Mouse (Mus musculus) cerebellum, postnatal 36 days (tissue): Measurements from ENCODE around the gene Nop10.

Experiments
- DNase-seq, 2 experiments: peaks; one replicate each; pipeline ENCODE4 v3.0.0; 2021 to 2022; ENCODE audit warnings: mixed read lengths in 2 of 2

The Nop10 gene

DNA sequence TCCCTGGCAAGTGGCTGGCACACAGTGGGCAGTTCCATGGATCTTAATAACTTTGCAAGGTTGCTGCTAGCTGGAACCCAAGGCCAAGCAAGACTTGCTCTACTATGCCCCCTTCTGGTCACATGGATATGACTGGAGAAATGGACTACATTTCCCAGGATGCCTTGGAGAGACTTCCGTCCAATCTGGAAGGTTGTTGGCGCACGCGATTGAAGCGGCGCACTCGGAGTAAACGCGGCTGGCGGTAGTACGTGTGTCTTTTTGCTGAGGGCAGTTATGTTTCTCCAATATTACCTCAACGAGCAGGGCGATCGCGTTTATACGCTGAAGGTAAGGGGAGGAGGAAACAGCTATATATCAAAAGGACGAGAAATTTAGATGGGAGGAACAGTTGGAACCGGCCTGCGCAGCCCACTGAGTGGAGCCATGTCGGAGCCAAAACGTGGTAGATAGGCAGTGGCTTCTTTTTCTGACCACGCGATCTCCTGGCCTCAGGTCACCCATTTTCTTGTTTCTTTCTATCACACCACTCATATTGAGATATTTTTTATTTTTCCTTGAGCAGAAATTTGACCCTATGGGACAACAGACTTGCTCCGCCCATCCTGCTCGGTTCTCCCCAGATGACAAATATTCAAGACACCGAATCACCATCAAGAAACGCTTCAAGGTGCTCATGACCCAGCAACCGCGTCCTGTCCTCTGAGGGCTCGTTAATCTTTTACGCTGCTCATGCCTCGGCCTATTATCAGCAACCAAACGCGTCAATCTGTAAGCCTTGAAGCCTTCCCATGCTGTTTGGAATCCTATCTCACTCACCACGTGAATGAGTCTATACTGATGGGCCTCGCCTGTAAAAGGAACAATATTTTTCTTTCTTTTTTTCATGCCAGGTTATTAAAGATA is at the start of gene Nop10:
Gene Nop10 (plus strand): TSS at position 179 of the 906 bp plus-strand sequence.
- DNase-seq, result peak; percentile 81 to 93

DNA sequence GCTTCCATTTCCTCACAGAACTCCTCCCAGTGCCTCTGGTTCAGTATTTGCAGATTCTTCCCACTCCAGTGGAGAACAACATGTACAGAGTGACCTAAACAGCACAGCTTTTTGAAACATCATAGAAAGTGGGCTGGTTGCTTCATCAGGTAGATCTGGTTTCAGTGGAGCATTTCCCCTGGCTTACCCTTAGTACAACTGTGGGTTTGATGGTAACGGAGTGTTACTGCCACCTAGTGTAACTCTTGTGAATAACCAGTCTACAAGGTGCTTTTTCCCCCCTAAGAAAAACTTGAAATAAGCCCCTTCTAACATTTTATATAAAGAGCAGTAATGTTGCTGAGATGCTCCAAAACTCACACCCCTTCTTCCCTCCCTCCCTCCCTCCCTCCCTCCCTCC is 45.7 kb upstream of the Nop10 start:
- no peak for DNase-seq

DNA sequence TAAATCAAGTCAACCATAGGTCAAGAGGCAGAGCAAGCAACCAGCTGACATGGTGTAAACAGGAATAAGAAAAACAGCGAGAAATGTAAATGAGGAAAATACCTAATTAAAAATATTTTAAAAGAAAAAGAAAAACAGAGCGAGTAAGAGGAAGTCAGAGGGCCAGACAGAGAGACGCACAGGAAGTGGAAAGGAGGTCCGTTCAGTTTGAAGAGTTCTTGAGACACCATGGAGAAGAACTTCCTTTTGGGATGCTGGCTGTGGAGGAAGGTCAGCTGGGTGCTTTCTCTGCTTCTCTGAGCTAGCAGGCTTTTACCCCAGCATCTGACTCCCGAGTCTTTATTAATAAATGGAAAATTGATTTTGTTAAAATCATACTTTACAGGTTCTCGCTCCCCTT is 44.1 kb upstream of the Nop10 start:
- DNase-seq, result no peak

DNA sequence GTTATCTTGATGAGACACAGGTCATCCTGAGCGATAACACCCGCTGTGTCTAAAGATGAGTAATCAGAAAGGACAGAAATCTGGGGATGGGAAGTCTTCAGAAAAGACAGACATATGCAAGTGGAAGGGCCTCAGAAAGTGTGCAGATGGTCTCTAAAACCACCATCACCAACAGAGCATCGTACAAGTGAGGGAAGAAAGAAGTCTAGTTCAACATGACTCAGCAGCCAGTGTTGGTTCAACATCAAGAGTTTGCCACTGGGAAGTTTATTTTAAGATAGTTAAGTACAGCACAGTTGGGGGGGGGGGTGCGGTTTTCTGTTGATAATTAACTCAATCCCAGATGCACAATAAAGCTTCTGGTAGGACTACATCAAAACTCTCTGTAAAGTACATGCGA is 40.8 kb upstream of the Nop10 start:
- no peak for DNase-seq

DNA sequence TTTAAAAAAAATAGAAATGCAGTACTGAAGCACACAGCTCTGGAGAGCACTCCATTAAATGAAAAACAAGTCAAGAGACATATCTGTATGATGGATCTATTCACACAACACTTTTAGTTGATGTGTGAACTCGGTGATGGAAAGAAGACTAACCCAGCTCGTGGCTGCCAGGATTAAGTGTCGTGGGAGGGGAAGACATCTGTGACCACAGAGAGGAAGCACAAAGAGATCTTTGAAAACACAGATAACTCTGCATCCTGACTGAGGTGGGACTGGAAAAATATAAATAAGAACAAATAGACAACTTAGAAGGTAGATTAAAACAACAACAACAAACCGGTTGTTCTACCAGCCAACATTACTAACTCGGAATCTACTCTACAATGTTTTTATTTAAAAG is 39.1 kb upstream of the Nop10 start:
- DNase-seq, result no peak

DNA sequence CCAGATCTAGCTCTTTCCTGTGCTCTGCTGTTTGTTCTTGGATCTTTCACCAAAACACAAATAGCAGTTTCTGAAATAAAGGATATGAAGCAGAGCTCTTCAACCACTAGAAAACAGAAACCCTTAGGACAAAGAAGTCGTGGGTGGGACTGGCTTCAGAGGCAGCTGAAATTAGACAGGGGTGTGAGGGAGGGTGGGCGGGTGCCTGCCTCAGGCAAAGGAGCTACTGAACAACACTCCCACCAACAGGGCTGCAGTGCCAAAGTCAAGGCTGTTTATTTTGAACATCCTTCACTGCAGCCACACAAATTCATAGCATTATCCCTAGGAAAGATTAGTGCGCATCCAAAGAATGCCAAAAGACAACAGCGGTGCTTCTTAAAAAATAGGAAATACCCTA is 37.4 kb upstream of the Nop10 start:
- DNase-seq, result no peak

DNA sequence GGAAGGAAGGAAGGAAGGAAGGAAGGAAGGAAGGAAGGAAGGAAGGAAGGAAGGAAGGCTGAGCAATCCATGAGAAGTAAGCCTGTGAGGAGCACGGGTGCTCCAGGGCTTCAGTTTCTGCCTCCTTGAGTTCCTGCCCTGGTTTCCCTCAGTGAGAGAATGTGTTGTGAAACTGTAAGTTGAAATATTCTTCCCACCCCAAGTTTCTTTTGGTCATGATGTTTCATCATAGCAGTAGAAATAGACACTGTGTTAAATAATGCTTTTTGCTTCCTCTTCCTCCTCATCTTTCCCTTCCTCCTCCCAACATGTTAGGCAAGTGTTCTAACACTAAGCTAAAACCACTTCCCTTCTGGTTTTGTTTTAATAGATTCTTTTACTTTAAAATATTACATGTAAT is 29.1 kb upstream of the Nop10 start:
- DNase-seq, result no peak

DNA sequence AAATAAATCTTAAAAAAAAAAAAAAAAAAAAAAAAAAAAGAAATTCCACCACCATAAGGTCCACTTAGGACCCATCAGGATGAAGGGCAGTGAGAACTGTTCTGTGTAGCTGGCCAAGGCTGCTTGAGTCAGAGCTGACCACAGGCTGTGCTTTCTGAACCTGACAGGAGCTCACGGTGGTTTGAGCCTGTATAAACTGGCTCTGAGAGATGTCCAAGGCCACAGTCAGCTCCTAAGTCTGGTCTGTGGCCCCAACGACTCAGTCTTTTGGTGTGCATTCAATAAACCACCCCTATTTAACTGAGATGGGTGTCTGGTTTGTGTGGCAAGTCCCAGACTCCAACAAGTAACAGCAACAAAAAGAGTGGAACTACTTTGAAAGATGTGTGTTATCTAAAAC is 25.1 kb upstream of the Nop10 start:
- DNase-seq, result no peak

DNA sequence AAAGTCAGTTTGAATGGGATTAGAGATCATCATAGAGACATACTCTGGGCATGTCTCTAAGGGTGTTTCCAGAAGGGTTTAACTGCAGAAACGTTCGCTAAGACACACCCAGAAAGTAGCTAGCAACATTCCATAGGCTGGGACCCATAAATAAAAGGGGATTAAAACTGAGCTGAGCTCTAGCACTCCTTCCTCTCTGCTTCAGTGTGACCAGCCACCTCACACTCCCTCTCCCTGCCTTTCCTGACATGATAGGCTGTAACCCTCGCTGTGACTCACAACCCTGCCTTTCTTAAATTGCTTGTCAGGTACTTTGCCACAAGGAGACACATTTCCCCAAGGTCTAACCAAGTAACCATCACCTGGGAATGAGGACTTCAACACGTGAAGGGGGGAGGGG is 23.7 kb upstream of the Nop10 start:
- no peak for DNase-seq

DNA sequence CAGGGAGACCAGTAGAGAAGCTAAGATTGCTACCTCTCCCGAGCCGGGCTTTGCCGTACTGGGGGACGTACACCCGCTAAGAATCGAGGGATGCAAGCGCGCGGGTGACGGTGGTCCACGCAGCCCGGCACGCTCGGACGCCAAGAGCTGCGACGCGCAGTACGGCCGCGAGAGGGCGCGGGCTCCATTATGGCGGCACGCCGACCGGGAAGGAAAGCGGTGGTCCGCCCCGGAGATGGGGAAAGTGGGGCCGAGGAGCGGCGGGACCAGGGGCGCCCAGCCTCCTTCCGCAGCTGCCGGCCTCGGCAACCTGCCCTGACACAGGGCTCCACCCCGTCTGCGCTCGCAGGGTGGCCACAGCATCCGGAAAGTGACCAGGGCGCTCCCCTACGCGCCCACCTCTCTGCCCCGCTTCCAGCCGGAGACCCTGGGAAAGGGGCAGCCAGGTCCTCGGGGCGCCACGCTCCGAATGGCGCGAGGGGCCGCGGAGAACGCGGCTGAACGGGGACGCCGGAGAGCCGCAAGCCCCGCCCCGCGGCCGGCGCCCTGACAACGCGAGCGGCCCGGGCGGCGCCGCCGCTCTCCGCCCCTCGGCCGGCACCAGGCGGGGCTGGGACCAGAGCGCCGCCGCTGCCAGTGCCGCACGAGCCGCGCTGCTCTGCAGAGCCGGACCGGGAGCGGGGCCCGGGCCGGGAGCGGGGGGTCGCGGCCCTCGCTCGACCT is 22.4 kb upstream of the Nop10 start, which contains the start of gene Lpcat4:
Gene Lpcat4 (plus strand): TSS at position 257 of the 723 bp plus-strand sequence.
- peak; percentile 91 to 92 for DNase-seq

DNA sequence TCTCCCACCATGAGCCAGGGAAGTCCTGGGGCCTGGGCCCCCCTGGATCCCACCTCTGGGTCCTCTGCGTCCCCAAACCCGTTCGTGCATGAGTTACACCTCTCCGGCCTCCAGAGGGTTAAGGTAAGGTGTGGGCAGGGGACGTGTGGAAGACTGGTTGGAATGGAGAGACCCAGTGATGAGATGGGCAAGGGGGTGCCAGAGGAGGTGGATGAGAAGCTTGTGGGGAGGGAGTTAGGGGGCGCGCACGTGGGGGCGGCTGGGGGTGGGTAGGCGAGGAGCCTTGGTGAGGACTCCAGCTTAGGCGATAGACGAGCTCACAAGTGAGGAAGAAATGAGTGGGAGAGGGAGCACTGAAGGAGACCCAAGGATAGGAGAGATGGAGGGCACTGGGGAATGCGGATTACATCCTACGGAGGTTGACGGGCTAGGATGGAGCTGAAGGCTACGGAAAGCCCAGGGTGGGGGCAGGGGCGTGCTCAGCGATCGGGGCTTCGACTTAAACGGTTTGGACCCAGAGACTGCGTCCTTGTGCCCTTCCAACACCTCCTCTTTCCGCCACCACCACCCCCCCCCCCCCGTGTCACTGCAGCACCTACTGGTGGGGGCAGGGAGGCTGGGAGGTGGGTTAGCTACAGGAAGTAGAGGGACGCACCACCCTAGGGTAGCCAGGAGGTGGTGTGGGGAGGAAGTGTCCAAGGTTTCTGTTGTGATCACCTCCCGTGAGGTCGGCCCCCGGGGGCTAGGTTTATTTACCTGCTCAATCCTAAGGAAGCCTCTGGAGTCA is 21.6 kb upstream of the Nop10 start:
- DNase-seq, result peak; percentile 43 to 44

DNA sequence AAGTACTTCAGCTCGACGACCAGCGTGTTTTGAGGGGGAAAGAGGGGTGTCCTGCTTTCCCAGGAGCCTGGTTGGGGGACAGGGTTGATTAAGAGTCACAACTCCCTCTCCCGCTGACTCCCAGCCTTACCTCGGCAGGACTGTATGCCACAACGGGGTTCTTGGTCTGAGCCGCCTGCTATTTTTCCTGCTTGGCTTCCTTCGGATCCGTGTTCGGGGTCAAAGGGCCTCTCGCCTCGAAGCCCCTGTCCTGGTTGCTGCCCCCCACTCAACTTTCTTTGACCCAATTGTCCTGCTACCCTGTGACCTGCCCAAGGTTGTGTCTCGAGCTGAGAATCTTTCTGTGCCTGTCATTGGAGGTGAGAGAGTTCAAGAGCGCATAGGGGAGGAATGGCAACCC is 19.9 kb upstream of the Nop10 start:
- DNase-seq, result no peak

DNA sequence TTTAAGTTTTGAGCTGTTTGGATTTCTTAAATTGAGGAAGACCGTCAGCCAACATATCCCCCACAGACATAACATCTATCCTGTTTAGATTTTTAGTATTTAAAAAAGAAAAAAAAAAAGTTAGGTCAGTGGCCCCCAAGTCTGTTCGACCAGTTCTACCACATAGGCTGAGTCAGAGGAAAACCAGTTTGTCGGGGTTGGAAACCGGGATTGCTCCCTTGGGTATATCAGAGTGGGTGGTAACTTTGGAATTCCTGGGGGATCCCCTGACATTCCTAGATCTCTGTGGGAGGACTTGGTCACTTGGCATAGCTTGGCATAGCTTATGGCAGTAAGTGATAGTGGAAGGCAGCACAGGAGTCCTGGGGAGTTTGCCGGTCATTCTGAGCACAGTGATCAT is 16.4 kb upstream of the Nop10 start:
- no peak for DNase-seq

DNA sequence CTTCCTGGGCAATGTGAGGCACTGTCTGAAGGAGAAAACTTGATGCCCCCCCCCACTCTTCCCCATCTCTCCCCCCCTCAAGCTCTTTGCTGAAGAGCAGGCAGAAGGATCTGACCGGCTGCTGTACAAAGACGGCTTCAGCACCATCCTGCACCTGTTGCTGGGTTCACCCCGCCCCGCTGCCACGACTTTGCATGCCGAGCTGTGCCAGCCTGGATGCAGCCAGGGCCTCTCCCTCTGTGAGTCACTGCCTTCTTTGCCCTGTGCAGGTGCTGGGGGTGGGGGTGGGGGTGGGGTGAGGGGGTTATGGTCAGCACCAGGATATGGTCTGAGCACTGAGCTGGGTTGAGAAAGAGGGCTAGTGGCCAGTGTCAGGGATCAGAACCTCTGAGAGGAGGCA is 15.5 kb upstream of the Nop10 start:
- DNase-seq, result no peak

DNA sequence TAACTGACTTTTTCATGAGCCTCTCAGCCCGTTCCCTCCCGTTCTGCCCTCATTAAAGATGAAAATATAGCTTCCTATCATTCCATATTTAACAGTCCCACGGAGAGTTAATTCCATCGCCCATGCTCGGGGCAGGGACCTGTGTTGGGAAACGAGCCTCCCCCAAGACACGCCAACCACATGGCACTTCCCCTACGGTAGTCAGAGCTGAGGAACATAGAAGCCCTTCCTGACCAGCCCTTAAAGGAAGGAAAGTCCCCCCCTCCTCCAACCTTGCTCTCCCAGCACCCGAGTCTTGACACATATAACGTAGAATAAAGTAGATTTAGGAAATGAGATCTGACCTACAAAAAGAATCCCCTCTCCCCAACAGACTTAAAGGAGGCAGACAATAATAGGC is 14.4 kb upstream of the Nop10 start:
- no peak for DNase-seq

DNA sequence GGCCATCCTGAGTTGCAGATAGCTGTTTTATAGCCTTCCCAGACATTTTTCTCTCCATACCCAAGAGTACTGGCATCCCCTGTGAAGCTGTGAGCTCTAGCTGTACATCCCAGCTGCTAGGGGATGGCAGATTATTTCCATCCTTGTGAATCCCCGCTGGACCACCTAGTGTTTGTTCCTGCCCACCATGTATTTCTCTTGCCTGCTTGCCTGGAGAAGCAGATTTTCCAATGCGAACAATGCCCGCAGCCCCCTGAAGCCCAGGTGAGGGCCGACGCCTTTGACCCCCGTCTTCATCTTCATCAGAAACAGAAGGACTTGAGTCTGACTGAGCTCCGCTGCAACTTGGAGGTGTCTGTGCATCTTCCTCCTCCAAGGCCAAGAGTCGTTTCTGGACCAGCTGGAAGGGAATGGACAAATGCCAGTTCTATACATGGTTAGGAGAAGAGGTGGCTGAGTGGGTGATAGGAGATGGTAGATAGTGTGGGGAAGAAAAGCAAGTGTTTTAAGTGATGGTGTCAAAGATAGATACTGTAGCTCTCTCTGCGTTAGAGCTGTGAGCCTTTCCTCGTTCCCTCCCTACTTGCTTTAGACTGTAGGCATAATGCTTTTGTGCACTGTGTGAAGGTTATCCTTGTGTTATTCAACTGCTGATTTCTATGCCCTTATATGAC is 11.8 kb upstream of the Nop10 start:
- no peak for DNase-seq

DNA sequence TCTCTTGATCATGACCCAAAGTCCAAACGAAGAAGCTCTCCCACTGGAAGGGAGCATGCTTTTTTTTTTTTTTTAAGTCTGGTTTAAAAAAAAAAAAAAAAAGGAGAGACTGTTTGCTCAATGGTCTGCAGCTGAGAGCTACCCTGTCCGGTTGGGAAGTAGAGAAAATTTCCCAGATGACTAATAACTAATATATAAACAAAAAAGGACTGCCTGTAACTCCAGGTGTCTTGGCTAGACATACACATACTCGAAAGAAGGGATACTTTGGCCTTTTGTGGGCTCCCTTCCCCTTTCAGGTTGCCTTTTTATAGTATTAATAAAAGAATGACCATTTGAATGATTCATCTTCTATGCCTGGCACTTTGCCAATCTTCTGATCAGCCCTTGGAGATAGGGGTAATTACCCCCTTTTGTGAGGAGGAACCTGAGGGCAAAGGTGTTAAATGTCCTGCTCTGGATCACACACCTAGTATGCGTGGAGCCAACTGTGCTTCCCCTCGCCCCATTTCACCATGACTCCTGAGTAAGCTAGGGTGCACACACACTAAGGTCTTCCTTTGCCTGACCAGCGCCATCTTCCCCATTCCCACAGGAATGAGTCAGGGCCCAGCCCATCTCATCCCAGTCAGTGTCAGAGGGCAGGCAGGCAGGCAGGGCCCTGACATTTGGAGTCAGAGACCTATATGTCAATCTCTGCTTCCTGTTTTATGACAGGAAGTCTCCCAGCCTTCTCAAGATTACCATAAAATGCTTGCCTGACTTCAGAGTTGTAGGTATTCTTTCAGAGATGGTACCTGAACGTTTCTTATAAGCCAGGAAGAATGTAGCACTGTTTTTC is 6.8 kb upstream of the Nop10 start:
- no peak for DNase-seq

DNA sequence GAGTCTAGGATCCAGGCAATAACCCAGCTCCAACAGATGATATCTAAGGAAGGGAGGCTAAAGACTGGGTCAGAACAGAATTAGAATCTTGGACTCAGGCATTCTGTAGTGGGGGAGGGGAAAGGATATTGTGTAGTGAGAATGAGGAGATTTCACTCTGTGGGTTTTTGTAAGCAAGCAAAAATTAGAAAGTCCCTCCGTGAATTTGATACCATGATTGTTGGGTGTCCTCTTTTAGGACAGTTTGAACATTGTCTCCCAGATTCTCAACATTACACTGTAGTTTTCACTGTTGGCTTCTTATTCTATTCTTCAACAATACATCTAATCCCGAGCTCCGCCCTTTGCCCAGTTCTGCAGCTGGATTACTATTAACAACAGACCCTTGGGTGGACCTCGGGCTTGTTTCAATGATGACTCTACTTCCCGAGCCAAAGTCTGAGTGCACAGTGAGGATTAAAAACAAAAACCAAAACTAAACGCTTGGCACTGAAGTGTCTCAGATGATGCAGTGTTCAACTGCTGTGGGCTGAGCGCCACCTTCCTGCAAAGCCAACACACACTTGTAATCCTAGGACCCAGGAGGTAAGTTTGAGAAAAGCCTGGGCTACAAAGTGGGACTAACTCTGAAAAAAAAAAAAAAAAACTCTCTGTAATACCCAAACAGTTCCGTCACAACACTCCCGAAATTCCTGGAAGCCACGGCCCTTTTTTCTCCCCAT is 2.3 kb upstream of the Nop10 start, which contains the start of gene Nutm1:
Gene Nutm1 (minus strand): TSS at position 51 of the 722 bp plus-strand sequence.
- no peak for DNase-seq

DNA sequence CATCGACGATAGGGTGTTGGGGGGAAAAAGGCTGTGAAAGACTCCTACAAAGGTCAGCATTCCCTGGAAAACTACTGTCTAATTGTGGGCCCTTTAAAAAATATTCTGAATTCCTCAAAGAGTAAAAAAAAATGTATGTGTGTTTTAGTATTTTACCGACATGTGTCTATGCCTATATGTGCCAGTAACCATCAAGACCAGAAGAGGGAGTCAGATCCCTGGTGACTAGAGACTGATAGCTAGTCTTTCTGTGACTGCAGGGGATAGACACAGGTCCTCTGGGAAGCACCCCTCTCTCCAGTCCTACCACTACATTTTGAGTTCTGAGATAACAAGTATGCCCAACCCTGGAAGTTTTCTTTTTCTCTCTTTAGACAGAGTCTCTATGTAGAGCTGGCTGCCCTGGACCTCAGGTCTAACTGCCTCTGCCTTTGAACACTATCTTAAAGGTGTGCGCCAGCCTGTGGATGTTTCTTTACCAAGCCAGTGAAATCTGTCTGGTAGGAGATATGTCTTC is 1.1 kb downstream of the Nop10 start:
- DNase-seq, result no peak

DNA sequence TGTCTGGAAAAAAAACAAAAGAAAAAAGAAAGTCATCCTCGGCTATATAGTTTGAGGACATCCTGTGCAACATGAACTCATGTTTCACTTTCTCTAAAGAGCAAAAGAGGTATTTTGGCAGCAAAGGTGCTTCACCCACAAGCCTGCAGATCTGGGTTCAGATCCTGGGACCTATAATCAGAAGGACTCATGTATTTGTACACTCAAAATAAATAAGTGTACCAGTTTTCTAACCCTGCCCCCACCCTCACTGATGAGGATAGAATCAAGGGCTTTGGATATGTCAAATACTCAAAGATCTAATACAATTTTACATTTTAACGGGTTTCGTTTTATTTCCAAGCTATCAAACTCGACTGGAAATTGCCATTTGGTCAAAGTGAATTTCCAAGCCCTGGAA is 2.6 kb downstream of the Nop10 start:
- DNase-seq, result no peak
